Mouse (Mus musculus) erythroblast, embryonic 14.5 days (primary cell): ENCODE data around the gene Gbe1. TPM values are rescaled to one million over a fixed set of nuclear protein-coding genes. Genes with fewer than 3 reads are reported as not detected.

Source experiments
- H3K27me3 ChIP-seq: 2 replicates; pipeline ENCODE4 v1.6.1; 2012; ENCODE audit warnings: inconsistent platforms; ENCODE audit not compliant: control insufficient read depth
- H3K36me3 ChIP-seq: 2 replicates; pipeline ENCODE4 v1.6.1; 2012; ENCODE audit warnings: mild to moderate bottlenecking, inconsistent platforms; ENCODE audit not compliant: control insufficient read depth
- H3K4me1 ChIP-seq: 2 replicates; pipeline ENCODE4 v1.6.1; 2012; ENCODE audit warnings: inconsistent platforms; ENCODE audit not compliant: control insufficient read depth
- H3K4me3 ChIP-seq: replicated peaks from 2 replicates; pipeline ENCODE3; 2012; ENCODE audit warnings: moderate library complexity, mild to moderate bottlenecking, inconsistent platforms
- H3K9me3 ChIP-seq: 2 replicates; pipeline ENCODE4 v1.6.1; 2012; ENCODE audit warnings: low read length, inconsistent platforms, mixed read lengths; ENCODE audit not compliant: control insufficient read depth
- GATA1 ChIP-seq: IDR thresholded peaks from 2 replicates; pipeline ENCODE4 v1.6.1; 2012; ENCODE audit warnings: low read length, inconsistent platforms, mixed read lengths
- TAL1 ChIP-seq: IDR thresholded peaks from 3 replicates; pipeline ENCODE4 v1.6.1; 2012; ENCODE audit warnings: low read length, inconsistent platforms, mixed read lengths
- polyA plus RNA-seq: library from polyadenylated mRNA; stranded (reverse); fragments of >175 nt; gene quantifications from 2 replicates; pipeline ENCODE4 v1.2.3, GENCODE M21; 2012

Gbe1 gene
- 0.02 TPM in 1 of 2 replicates, not detected in the other for polyA plus RNA-seq

DNA sequence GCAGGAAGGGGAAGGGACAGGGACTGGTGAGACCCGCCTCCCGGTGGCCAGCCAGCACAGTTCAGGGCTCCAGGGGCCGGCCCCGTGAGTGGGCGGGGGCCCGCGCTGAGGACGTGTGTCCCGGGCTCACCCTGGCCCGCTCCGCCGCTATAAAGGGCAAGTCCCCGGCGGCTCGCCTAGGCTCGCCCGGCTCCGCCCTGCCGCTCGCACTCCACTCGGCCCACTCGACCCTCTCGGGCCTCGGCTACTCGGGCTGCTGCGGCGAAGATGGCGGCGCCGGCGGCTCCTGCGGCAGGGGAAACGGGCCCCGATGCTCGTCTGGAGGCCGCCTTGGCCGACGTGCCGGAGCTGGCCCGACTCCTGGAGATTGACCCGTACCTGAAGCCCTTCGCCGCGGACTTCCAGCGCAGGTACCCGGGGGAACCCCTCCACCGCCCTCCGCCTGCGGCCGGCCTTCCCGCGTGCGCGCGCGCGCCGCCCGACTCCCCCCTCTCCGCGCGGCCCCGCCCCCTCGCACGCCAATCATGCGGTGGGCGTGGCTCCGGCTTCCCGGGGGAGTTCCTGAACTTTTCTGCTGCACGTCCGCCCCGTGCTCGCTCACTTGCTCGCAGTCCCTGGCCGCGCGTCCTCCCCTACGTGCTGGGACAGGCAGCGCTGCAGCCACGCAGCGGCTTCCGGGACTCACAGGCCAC, at the start of gene Gbe1:
Gbe1 (plus strand) TSS at position 64 of the 692 bp plus-strand sequence.
- Histone ChIP-seq H3K27me3 (no peaks in the 10 kb centered on the region), H3K9me3 (no peaks in the 10 kb centered on the region), H3K4me3 (peak within 1 kb of the TSS; percentile 72), H3K36me3 (no peaks in the 10 kb centered on the region), H3K4me1 (peaks cover 14% of the 10 kb centered on the region)
- TF ChIP-seq TAL1 (no peak), GATA1 (no peak)

DNA sequence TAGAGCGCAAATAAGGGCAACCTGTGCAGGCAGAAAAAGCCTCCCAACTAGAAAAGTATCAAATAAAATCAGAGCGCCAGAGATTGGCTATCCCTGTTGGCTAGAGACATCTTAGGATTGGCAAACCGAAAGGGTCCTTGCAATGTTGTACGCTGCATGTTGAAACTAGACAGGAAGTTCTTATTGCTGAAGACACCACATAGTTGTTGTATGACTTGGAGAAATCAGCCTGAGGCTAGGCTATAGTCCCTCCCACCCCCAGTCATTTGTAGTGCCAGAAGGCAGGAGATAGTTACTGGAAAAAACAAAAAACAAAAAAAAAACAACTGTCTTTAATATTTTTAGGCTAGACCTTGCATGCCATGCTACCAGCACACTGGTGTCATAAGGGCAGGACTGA, 3.1 kb upstream of the Gbe1 start:
- no peak for TF ChIP-seq GATA1
- TF ChIP-seq TAL1, result no peak
- Histone ChIP-seq H3K36me3 (no peaks in the 10 kb centered on the region), H3K4me1 (peaks cover 14% of the 10 kb centered on the region), H3K9me3 (no peaks in the 10 kb centered on the region), H3K4me3 (no peak overlapping the region), H3K27me3 (no peaks in the 10 kb centered on the region)

DNA sequence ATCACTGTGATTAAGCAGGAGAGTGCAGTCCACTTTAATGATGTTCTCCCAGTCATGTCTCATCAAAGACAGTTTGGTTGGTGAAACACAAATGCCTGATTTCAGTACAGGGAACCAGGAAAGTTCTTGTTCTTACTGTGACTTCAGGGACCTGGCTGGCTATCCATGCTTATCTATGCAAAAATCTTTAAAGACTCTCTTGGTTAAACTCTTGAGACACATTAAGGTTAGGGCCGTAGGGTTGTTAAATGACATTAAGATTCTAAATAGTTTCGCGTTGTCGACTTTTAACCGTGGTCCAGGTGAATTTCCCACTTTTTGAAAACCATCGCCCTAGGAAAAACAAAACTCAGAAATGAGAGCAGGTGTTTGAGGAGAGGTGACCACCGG, 258 bp upstream of the Gbe1 start:
- H3K27me3 ChIP-seq, result no peaks in the 10 kb centered on the region

DNA sequence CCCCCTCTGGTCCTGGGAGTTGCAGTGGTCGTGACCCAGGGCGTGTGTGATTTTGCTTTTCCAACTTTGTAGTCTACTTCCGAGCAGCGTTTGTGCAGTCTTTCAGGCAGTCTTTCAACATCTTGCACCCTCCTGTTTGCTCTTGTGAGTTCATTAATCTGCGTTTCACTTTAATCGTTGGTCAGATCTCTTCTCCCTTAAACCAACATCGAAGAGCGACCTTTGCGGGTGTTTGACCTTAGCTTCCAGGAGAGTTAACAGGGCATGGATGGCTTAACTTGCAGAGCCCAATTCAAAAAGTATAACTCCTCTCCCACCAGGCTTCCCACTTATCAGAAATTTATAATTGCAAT, 805 bp downstream of the Gbe1 start:
- TF ChIP-seq GATA1 (no peak), TAL1 (no peak)
- H3K9me3 ChIP-seq, result no peaks in the 10 kb centered on the region
- H3K36me3 ChIP-seq, result no peaks in the 10 kb centered on the region
- peak overlapping the region; percentile 72 for H3K4me3 ChIP-seq
- H3K4me1 ChIP-seq, result peaks cover 14% of the 10 kb centered on the region
- no peaks in the 10 kb centered on the region for H3K27me3 ChIP-seq

More for the DNA sequence above, 258 bp upstream of the Gbe1 start:
- H3K4me3 ChIP-seq, result peak overlapping the region; percentile 72
- TF ChIP-seq GATA1 (no peak), TAL1 (no peak)
- H3K36me3 ChIP-seq, result no peaks in the 10 kb centered on the region
- peaks cover 14% of the 10 kb centered on the region for H3K4me1 ChIP-seq
- H3K9me3 ChIP-seq, result no peaks in the 10 kb centered on the region

DNA sequence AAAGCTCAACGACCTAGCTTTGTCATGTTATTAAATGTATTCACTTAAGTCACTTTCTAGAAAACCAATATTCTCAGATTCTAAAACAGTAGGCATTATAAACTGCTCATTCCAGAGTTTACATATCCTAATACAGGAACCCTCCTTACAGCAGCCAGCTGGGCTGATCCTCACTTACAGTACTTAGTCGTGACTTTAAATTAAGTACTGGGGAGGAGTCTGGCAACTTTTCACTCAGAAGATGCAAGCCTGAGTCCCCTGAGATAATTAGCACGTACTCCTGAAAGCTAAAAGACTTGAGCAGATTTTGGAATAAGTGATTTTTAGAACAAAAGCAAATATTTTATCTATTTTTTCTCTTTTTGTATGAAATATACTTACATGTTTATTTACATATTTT, 1.5 kb downstream of the Gbe1 start:
- Histone ChIP-seq H3K4me1 (peaks cover 14% of the 10 kb centered on the region), H3K27me3 (no peaks in the 10 kb centered on the region), H3K36me3 (no peaks in the 10 kb centered on the region), H3K9me3 (no peaks in the 10 kb centered on the region), H3K4me3 (no peak overlapping the region)
- no peak for TF ChIP-seq TAL1
- no peak for TF ChIP-seq GATA1

DNA sequence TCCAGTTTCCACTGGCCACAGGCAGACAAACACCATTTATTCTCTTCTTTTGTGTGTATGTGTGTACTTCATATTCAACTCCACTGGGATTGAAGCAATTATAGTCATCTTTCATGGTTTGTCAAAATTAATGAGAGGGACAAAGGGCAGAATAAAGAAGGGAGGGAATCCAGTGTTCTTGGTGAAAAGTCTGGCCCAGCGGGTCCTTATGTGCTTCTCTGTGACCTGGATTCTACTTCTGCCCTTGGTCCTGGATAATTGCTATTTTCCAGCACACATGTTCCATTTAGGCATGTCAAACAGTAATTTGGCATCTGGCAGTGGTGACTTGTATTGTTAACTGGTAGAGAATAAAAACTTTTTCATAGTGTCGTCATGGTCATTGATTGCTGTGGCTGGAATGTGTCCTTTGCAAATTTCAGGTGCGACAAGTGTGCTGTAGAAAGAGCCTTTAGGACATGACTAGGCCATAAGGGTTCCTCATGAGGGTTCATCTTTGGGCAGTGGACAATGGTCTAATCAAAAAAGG, 2.2 kb downstream of the Gbe1 start:
- Histone ChIP-seq H3K27me3 (no peaks in the 10 kb centered on the region), H3K36me3 (no peaks in the 10 kb centered on the region), H3K9me3 (no peaks in the 10 kb centered on the region), H3K4me3 (no peak overlapping the region), H3K4me1 (peaks cover 14% of the 10 kb centered on the region)
- TF ChIP-seq GATA1, result no peak

DNA sequence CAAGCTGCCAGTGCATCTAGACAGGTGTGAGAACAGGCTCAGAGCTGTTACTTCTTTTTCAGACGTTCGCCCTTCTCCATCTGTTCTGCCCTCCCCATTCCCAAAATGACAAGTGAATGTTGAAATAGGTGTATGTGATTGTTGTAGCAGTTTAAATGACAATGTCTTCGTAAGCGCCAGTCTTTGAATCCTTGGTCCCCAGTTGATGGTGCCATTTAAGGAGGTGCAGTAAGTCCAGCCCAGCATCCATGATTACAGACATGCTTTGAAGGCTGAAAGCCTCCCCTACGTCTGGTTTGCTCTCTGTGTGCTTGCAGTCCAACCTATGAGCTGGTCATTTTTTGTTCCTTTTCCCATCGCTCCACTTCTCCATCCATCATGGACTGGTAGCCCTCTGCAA, 5.6 kb downstream of the Gbe1 start:
- Histone ChIP-seq H3K36me3 (no peaks in the 10 kb centered on the region), H3K27me3 (no peaks in the 10 kb centered on the region), H3K4me3 (no peak overlapping the region), H3K9me3 (no peaks in the 10 kb centered on the region; the same call in 1 of the 2 replicates), H3K4me1 (peaks cover 2% of the 10 kb centered on the region)
- no peak for TF ChIP-seq GATA1
- TF ChIP-seq TAL1, result no peak

DNA sequence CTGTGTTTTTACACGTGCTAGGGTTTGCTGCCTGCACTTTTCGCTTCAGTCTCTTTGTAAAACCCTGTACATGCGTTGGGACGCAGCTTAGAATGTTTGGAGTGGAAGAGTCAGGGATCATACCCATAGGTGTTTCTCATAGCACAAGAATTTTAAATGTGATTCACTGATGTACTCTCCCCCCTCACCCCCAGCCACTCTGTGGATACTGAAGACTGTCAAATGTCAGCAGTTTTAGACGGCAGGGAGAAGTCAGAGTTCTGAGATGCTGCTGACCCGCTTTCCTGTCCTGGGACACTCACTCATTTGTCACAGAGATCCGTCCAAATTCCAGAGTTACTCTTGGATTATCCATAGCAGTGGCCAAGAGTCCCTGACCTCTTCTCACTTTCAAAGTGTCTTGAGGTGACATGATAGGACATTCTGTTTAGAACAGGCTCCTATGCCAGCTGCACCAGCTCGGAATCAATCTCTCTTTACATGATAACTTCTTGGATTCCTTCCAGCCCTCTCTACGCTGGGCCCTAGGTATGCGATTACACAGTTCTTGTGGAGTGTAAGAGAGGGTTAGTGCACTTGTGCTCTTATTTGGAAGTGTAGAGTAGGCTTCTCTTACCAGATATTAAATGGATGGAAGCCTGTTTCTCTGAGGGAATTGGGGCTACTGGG, 7.0 kb downstream of the Gbe1 start:
- no peaks in the 10 kb centered on the region for H3K4me1 ChIP-seq
- no peak overlapping the region for H3K4me3 ChIP-seq
- TF ChIP-seq GATA1 (no peak), TAL1 (no peak)
- no peaks in the 10 kb centered on the region for H3K27me3 ChIP-seq
- no peaks in the 10 kb centered on the region for H3K36me3 ChIP-seq
- H3K9me3 ChIP-seq, result no peaks in the 10 kb centered on the region; the same call in 1 of the 2 replicates

DNA sequence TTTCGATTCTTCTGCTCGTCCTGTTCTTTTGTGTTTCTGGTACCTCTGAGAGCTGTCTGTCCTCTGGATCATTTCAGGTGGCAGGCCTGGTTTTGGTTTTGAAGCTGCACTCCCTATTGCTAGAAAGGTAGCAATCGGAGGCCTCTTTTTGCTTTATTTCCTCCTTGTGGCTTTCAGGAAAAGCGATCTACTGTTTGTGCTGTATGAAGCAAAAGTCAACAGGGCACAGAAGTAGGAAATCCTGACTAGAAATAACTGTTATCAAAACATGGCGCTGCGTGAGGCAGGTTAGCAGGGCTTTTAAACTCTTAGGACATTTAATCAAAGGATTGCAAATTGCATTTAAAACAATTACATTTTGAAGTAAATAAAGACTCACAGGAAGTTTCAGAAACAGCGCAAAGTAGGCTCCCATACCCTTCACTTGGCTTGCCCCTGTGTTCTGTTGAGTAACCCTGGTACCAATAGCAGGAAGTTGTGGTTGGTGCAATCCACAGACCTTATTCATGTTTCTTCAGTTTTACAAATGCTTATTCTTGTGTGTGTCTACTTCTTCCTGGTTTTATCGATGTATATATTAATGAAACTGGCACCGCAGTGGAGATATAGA, 12.7 kb downstream of the Gbe1 start:
- H3K4me3 ChIP-seq, result no peak overlapping the region
- no peaks in the 10 kb centered on the region for H3K4me1 ChIP-seq
- TF ChIP-seq GATA1, result no peak
- no peak for TF ChIP-seq TAL1
- no peaks in the 10 kb centered on the region for H3K27me3 ChIP-seq
- peaks cover 2% of the 10 kb centered on the region; the same call in 1 of the 2 replicates for H3K9me3 ChIP-seq
- H3K36me3 ChIP-seq, result no peaks in the 10 kb centered on the region
